Mouse (Mus musculus) gastrocnemius, adult 18-20 months (tissue): ENCODE results near the gene Uimc1. TPM values are rescaled to one million over a fixed set of nuclear protein-coding genes. Genes with fewer than 3 reads are reported as not detected.
A peak's percentile ranks its signal among the peaks of the same experiment; 100 is the strongest.
"Not testable (repeated sequence)": the region's sequence is repeated elsewhere in the genome, so short reads cannot be mapped to it uniquely, and the experiment has no call there.

Experiments
- DNase-seq: peaks from one replicate; pipeline ENCODE4 v3.0.0; 2021; ENCODE audit warnings: low spot score
- long read RNA-seq, 2 experiments: library from polyadenylated mRNA; stranded (forward); transcript quantifications; one replicate each; pipeline ENCODE4 v2.0.0; 2021
- total RNA-seq, 2 experiments: library from RNA; stranded (reverse); gene quantifications; 2 replicates each; pipeline ENCODE4 v1.2.3; 2021

The Uimc1 gene
- 10 to 100 TPM; 11.1 to 12.5 TPM for total RNA-seq
- long read RNA-seq, experiment 1, transcript Uimc1-201 (15 exons, 2,931 nt): major isoform, 8 of 18 reads
- long read RNA-seq, experiment 1, transcript Uimc1-202 (13 exons, 1,678 nt): minor isoform, 5 of 18 reads
- long read RNA-seq, experiment 1, partial matches to known transcripts: 0 of 18 reads
- long read RNA-seq, experiment 1, other reads (novel, unspliced or antisense): 4 of 18 reads
- long read RNA-seq, experiment 2, partial matches to known transcripts: 0 of 10 reads
- long read RNA-seq, experiment 2, other reads (novel, unspliced or antisense): 3 of 10 reads

DNA sequence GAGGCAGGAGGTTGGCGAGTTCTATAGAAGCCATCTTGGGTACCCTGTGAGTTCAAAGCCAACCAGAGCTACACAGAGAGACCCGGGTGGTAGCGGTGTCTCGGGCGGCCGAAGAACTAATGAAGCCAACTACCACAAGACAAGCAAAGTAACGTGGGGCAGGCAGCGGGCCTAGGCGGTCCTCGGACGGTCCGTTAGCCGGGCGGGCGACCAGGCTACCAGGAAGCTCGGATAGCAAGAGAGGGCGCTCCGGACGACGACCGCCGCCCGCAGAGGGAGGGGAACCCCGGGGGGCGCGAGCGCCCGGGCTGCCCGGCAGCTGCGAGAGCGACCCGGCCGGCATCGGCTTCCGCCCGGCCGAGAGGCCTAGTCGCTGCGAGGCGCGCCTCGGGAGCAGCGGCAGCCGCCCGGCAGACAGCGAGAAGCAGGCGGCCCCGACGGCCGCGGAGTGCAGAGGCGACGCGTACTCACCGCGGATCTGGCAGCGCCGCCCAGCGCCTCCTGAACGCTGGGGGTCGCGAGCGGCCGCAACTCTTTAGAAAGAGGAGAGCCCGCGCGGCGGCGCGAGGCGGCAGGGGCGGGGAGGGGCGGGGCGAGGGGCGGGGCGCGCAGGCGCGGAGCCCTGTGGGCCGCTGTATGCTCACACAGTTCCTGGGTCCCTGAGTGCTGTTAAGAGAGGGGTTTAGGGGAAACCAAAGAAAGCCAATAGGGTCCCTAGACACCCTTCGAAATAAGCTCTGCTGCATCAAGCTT, at the start of gene Uimc1:
Gene Uimc1, minus strand, starts transcription at position 575 of the 753 bp plus-strand sequence.
- peak; percentile 71 for DNase-seq

DNA sequence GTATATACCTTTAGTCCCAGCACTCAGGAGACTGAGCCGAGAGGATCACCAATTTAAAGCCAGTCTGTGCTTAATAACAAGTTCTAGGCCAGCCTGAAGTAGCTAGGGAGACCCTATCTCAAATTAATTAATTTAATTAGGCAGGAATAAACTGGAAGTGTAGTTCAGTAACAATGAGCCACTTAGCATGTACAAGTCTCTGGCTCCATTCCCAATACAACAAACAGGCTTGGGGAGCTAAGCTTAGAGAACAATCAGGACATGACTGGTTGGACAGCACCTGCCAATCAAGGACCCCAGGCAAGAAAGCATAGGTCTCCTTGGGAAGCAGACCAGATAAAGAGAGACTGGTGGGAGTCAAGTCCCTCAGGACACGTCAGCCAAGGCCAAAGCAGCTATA, 40.2 kb upstream of the Uimc1 start:
- DNase-seq: no peak

DNA sequence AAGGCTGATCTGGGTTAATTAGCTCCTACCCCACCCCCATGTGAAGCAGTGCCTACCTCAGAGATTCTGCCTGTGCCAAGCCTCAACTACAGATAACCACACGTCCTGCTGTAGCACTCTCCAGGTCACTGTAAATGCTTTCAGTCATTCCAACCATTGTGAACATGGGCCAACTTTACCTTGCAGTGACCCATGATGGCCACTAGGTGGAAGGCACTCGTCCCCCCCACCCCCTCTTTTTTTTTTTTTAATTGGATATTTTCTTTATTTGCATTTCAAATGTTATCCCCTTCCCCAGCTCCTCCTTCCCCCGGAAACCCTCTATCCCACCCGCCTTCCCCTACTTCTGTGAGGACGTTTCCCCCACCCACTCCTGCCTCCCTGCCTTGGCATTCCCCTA, 35.3 kb upstream of the Uimc1 start:
- DNase-seq: no peak

DNA sequence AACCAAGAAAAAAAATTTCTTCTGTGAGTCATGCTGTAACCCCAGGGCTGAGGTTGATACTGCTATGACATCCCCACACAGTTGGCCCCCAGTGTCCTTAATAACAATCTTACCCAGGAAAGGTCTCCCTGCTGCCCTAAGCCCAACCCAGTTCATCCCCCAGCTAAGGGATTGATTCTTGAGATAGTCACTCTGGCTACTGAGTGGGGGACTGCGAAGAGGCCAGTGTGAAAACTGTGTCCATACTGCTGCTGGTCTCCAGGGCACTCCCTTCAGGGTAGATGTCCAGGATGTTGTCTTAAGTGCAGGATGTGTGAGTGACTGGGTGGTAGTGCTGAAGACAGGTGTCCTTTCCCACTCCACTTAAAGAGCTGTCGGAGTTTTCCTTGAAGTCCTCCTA, 33.3 kb upstream of the Uimc1 start, which contains the start of gene Gm17617:
Gene Gm17617, minus strand, starts transcription at position 101 of the 400 bp plus-strand sequence.
- DNase-seq: no peak

DNA sequence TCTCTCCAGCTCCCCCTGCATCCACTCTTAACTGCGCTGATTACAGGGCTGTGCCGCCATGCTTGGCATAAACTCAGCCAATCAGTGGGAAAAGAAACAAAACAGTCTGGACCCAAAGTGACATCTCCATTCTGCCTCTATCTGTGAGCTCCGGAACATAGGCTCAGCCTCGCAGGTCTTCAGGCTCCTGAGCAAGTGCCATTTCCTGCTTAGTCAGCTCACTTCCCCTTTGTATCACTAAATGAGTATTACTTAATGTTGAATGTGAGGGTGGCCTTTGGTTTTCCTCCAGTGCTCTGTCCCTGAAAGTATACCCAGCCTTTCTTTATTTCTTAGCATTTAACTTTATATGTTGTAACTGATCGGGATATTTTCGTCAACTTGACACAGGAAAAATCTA, 24.8 kb upstream of the Uimc1 start:
- DNase-seq: no peak

DNA sequence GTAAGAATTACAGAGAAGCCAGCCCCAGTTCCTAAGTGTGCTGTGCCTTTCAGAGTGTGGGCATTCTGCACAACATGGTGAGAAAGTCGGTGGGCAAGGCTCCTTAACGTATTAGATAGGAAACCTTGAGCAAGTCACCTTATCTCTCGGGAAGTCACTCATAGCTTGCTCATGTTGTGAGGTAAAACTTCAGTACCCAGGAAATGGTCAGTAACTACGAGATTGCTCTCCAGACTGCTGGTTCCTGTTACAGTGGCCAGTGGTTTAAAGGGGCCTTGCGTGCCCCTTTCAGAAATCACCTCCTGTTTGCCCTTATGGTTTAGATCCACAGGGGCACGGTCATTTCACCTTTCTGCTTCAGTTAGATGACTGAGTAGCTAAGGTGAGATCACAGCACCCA, 14.3 kb upstream of the Uimc1 start:
- no peak for DNase-seq

DNA sequence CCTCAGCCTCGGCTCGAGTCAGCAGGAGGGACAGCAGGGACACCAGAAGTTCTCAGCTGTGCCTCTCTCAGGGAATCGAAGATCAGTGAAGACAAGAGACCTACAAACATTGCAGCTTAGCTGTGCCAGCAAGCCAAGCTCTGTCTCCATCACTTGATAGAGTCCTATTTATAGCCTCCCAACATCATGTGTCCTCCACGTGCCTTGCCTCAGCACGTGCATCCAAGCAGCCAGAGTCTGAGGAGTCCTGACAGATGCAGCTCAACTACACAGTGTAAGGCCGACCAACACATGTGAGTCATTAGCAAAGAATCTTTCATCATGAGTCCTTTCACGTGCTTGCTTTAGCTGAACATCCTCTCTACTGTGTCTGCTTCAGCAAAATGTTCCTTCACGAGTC, 7.6 kb upstream of the Uimc1 start:
- DNase-seq: peak; percentile 15

DNA sequence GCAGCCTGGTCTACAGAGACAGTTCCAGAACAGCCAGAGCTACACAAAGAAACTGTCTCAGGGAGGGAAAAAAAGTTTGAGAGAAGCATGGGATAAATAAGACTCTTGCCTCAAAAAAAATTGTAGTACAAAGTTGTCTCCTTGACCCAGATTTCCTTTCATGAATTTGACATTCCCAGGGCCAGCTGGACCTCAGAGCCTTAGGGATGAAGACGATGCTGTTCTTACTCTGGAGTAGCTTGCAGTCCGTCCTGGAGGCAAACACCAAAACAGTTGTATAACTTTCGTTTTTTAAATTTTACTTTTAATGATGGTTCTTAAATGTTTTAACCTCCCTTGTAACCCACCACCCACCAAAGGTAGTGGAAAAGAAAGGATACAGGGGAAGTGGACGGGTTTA, 7.0 kb upstream of the Uimc1 start:
- no peak for DNase-seq

DNA sequence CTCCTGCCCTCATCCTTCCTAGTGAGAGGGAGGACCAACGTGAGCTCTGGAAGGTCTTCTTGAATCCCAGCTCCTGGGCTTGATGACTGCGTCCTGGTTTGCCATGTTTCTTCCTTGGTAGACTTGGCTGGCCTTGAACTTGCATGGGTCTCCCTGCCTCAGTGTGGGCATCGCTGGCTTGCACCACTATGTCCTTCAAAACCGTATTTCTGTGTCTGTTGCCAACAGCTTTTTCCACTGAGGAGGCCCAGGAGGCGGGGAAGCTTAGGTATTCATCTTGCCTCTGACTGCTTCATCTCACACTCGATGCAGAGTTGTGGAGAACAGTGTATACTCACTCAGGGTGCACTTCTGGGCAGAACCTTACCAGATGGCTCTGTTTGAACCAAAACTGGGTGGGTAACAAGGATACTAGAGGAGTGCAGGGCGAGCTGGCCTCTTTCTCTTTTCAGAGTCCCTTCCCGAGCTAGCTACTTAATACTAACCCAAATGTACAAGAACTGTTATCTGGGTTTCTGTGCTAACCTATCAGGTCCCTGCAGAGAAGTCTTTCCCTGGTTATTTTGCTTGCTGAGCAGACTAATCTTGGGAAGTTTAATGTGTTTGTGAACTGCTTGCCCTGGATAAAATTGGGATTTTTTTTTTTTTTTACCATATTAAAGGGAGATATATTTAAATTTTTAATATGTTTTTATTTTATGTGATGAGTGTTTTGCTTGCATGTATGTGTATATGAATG, 6.0 kb upstream of the Uimc1 start:
- no peak for DNase-seq

DNA sequence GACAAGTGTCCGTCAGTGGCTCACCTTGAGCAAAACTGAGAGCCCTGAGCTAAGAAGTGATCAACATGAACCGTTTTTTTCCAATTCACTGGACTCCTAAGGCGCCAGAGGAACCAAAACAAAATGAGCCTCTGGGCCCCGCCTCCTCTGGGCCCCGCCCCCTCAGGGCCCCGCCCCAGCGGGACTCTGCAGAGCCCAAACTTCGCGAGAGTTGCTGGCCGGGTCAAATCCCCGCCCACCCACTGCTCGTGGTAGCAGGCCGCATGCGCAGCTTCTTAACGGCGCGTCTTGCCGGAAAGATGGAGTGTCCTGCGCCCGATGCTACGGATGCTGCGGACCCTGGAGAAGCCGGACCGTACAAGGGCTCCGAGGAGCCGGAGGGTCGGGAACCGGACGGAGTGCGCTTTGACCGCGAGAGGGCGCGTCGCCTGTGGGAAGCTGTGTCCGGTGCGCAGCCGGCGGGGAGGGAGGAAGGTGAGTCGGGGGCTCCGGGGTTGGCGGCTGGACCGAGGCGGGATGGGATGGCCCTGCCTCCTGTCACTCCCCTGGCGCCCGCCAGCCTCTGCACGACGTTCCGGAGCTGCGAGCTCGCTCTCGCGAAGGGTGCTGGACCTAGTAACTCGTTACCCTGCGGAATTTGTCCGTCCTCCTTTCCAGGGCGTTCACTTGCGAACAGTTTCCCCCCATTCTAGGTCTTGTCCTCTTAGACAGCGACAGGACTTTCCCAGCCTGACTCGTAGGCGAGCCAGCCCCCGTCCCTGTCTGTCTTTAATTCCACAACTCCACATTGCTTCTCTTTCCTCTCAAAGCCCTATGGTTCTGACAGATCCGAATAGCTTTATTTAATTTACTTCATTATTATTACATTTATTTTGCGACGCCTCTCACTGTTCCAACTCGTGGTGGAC, 5.2 kb upstream of the Uimc1 start, which contains the start of gene Zfp346:
Gene Zfp346, plus strand, starts transcription at position 267 of the 908 bp plus-strand sequence.
- peak; percentile 98 for DNase-seq

DNA sequence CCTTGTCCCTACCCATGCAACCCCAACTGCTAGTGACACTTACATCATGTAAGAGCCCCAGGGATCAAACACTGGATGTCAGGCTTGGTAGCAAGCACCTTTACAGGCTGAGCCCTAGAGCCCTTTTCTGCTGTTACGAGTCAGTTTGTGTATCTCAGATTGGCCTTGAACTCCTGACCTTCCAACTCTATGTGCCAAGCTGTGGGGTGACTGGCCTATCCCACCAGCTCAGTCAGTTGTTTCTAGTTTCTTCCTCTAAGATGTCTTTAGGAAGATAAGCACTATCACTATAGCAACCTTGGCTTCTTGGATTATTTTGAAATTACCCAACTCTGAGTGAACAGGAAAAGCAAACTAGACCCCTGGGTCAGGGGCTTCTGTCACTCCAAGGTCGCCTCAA, 3.3 kb upstream of the Uimc1 start:
- DNase-seq: no peak

DNA sequence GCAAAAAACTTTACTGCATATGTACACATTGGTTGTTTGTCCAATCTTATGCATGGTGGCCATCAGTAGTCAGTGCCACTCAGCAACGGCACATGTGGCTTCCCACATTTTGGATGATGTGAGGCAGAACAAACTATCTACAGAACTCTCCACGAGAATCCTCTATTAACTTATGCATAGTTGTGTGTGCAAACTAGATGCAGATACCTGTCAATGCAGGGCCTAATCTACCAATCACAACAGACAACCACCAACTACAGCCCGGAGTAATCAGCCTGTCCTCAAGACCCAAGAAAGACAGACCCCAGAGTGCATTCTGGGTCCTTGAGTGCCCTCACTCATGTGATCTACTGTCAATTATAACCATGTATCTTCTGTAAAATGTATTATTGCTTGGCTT, 2.3 kb upstream of the Uimc1 start:
- DNase-seq: no peak

DNA sequence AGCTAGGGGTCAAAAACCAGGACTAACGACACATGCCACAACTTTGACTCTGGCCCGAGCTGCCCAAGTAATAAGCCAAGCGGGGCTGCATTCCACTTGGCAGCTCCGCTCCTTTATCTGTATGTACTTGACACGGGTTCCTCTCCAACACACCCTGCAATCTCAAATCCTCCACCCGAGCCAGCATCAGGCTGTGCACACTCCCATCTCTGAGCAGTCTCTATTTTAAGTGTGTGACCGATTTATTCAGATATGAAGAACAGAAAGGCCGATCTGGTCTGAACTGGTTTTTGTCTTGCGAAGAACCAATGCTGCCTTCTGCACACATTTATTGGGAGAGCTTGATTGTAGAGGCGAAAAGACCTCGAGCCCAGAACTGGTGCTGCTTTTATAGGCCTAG, 1.5 kb upstream of the Uimc1 start:
- DNase-seq: no peak

DNA sequence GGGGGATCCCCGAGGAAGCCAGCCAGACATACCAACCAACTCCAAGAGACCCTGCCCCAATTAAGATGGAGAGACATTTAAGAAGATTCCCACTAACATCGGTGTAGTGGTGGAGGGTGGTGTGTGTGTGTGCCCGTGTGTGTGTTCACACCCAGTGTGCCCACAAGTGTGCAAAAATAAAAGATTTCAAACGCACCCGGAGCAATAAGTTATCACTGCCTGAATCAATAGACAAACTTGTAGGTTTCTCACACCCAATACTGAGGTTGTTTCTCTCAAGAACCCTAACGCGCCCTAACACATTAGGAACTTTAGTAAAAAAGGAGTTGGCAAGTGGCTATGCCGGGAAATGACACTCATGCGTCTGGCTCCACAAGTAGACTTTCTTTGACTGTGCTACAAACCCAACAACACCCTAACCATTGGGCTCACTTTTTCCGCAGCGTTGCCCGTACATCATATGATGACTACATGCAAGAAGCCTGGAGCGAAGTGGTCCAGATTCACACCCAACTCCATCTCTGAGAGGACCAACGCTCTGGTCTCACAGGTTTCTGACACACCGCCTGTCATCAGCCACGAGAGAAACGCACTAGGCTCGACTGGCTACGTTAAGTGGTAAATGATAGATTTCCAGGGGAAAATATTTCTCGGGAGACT, 904 bp downstream of the Uimc1 start:
- peak; percentile 12 for DNase-seq

DNA sequence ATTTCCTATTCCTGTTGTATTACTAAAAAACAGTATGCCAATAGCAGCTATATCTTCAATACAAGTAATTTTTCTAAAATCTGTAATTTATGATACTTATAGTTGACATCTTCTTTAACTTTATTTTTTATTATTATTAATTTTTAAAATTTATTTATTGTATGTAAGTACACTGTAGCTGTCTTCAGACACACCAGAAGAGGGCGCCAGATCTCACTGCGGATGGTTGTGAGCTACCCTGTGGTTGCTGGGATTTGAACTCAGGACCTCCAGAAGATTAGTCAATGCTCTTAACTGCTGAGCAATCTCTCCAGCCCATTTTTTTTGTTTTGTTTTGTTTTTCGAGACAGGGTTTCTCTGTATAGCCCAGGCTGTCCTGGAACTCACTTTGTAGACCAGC, 2.3 kb downstream of the Uimc1 start:
- not testable (repeated sequence) for DNase-seq

DNA sequence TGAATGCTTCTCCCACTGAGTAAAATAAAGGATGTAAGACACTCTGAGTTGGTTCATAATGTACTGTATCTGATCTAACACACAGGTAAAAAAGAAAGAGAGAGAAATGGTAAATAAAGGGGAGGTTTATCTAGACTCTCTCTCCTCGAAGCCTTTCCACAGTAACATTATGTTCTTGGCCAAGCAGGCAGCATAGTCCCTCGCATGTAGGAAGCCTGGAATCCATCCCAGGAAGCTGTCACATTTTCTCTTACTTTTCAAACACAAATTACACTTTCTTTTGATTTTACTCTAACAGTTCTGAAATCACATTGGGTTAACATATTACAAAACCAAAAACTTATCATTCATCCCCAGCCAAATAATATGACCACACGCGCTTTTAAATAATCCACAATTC, 7.5 kb downstream of the Uimc1 start:
- no peak for DNase-seq

DNA sequence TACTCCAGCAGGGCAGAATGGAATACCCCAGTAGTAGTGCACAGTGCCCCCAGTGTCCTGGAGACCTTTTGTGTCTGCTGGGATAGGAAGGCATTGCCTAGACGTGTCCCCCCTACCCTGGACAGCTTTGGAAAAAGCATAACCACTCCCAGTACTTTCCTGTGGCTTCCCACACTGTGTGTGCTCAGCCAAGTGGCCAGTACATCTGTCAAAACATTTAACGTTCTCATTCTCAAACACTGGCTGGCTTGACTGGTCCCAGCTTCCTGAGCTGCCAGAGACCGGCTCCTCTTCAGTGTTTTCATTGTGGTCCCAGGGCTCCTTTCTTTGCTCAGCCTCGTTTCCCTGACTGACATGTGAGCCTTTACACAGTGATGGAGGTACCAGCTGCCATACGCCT, 24.5 kb downstream of the Uimc1 start:
- DNase-seq: no peak

DNA sequence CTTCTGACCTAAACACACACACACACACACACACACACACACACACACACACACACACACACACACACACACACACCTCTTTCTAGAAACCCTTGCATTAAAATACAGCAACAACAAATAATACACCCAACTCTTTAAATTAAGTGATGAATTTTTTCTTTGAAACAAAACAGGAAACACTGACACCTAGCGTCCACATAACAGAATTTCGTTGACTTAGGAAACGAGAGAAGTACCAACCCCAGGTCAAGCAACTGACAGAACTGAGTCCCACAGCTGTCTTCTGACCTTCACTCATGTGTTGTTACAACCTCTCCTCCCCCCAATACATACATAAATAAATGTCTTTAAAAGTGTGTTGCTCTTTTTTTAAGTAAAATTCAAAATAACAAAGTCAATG, 28.8 kb downstream of the Uimc1 start:
- DNase-seq: peak; percentile 18

DNA sequence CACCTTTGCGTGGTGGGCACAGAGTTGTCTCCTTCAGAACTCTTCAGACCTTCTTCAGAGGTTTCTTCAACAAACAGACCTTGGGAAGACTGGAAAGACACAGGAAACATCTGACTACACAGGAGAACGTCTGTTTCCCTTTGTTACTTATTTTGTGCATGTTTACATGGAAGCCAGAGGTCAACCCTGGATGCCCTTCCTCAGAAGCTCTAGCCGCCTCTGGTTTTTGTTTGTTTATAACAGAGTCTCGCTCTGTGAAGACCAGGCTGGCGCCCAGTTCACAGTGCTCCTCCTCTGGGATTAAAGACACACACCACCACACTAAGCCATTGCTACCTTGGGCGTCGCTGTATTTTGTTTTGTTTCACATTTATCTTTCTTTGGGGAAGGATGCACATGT, 30.4 kb downstream of the Uimc1 start:
- DNase-seq: no peak

DNA sequence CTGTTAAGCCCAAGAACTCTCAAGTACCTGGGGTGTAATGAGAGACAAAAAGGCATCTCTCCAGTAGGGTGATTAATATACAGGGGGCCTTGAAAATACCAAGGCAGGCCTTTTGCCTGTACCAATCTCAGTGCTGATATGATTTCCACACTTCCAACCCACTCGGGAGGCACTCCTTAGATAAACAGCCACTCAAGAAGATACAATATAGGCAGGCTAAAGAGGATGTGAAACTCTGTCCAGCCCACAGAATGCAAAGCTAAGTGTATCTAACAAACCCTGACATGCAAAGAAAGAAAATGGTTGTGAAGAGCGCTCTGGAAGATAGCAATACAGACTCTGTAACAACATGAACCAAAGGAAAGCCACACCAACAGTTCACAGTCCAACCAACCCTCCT, 36.8 kb downstream of the Uimc1 start:
- no peak for DNase-seq

DNA sequence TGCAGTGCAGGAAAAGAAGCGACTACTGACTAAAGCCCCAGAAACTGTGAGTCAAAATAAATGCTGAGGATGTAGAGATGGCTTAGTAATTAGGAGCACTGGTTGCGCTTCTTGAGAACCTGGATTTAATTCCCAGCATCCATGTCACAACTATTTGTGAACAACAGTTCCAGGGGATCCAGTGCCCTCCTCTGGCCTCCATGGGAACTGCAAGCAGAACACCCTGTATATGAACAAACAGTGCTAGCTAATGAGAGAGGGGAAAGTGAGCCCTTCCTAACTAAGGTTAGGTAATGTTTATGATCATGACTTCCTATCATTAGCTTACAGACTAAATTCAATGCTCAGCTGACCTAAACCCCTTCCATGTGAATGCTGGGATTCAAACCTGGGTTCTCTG, 42.1 kb downstream of the Uimc1 start:
- no peak for DNase-seq
